Mouse (Mus musculus) heart, postnatal 0 days (tissue): Measurements from ENCODE around the gene Mms22l.

Experiments
- CTCF ChIP-seq: IDR thresholded peaks from 2 replicates; pipeline ENCODE4 v1.5.1; 2016; ENCODE audit warnings: antibody characterized with exemption, control low read depth, low read depth
- EP300 ChIP-seq: IDR thresholded peaks from 2 replicates; pipeline ENCODE4 v1.6.1; 2016; ENCODE audit warnings: antibody characterized with exemption, low read depth

DNA sequence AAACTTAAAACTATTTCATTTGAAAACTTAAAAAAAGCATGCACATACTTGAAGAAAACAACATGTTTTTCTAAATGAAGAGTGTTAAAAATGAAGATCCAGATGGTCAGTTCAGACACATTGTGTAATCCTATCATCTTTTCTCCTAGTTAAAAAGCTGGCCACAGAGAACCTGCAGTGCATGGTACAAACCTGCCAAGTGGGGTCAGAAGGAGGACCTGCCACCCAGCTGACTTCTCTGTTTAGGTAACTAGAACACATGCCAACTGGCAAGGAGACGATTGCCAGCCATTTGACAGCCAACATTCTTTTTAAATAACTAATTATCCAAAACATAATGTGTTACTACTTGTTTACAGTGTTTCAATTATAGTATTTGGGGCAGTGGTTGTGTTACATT, 102.4 kb downstream of the Mms22l start:
- TF ChIP-seq EP300 (no peak), CTCF (no peak)
